Mouse (Mus musculus) CH12.LX (cell line): ENCODE data around the gene Dop1a. TPM values are rescaled to one million over a fixed set of nuclear protein-coding genes. Genes with fewer than 3 reads are reported as not detected.
A peak's percentile ranks its signal among the peaks of the same experiment; 100 is the strongest.

Experiments
- DNase-seq: peaks from one replicate; pipeline ENCODE4 v3.0.0-alpha.2; 2013; ENCODE audit errors: extremely low read depth
- H3K27ac ChIP-seq: 2 replicates; pipeline ENCODE4 v1.5.1; 2012; ENCODE audit warnings: low read depth, mild to moderate bottlenecking, control low read depth, moderate library complexity; ENCODE audit not compliant: insufficient read depth
- H3K27me3 ChIP-seq: replicated peaks from 2 replicates; pipeline ENCODE3; 2012; ENCODE audit warnings: inconsistent platforms
- H3K36me3 ChIP-seq, 2 experiments: replicated peaks in 1 of 2; 2 replicates each; pipeline versions ENCODE3 to v1.6.1; 2012; ENCODE audit warnings: inconsistent platforms in 1 of 2, low read length in 1 of 2, mild to moderate bottlenecking in 1 of 2, mixed read lengths in 1 of 2, moderate library complexity in 1 of 2; ENCODE audit not compliant: control insufficient read depth in 1 of 2, insufficient read depth in 1 of 2
- H3K4me1 ChIP-seq, 2 experiments: 2 replicates each; pipeline ENCODE4 v1.6.1; 2012; ENCODE audit warnings: inconsistent platforms in 1 of 2, moderate library complexity in 1 of 2; ENCODE audit not compliant: insufficient read depth in 2 of 2, control insufficient read depth in 1 of 2
- H3K4me2 ChIP-seq: 2 replicates; pipeline ENCODE4 v1.6.1; 2012; ENCODE audit warnings: low read depth, mild to moderate bottlenecking, control low read depth; ENCODE audit not compliant: poor library complexity, insufficient read depth, severe bottlenecking
- H3K4me3 ChIP-seq, 3 experiments: fragments of 150-350 bp in 1 of 3; sonication (generic) in 1 of 3; replicated peaks in 1 of 3; 2 replicates each; pipeline versions ENCODE3 to v1.5.1; 2011 to 2012; ENCODE audit warnings: low read depth in 2 of 3, low read length in 2 of 3, mild to moderate bottlenecking in 2 of 3, moderate library complexity in 2 of 3, control low read depth in 1 of 3, improper control_type of control experiment in 1 of 3, inconsistent platforms in 1 of 3, mixed read lengths in 1 of 3; ENCODE audit not compliant: poor library complexity in 1 of 3
- H3K79me2 ChIP-seq: replicated peaks from 2 replicates; pipeline ENCODE4 v1.6.1; 2012; ENCODE audit warnings: mild to moderate bottlenecking, moderate library complexity; ENCODE audit not compliant: control insufficient read depth, poor library complexity, insufficient read depth, severe bottlenecking; ENCODE audit errors: extremely low read depth
- H3K9ac ChIP-seq: 2 replicates; pipeline ENCODE4 v1.6.1; 2012; ENCODE audit warnings: low read depth, mild to moderate bottlenecking, control low read depth, moderate library complexity; ENCODE audit not compliant: insufficient read depth
- H3K9me3 ChIP-seq: replicated peaks from 2 replicates; pipeline ENCODE3; 2012; ENCODE audit warnings: low read length, inconsistent platforms, mixed read lengths
- BHLHE40 ChIP-seq: IDR thresholded peaks from 2 replicates; pipeline ENCODE4 v1.6.1; 2011; ENCODE audit warnings: mild to moderate bottlenecking, low read depth, low read length, improper control_type of control experiment
- CTCF ChIP-seq, 2 experiments: IDR thresholded peaks in 1 of 2; conservative IDR thresholded peaks in 1 of 2; 2 replicates each; pipeline ENCODE4 v1.5.1; 2011 to 2012; ENCODE audit warnings: low read depth in 2 of 2, low read length in 2 of 2, improper control_type of control experiment in 1 of 2, inconsistent platforms in 1 of 2, mild to moderate bottlenecking in 1 of 2, moderate library complexity in 1 of 2
- ELF1 ChIP-seq: IDR thresholded peaks from 2 replicates; pipeline ENCODE4 v1.6.1; 2014; ENCODE audit warnings: low read depth, mild to moderate bottlenecking, inconsistent platforms, low read length, improper control_type of control experiment
- IRF4 ChIP-seq: IDR thresholded peaks from 2 replicates; pipeline ENCODE4 v1.6.1; 2014; ENCODE audit warnings: low read depth, mild to moderate bottlenecking, inconsistent platforms, low read length, improper control_type of control experiment
- MAFK ChIP-seq: IDR thresholded peaks from 2 replicates; pipeline ENCODE4 v1.6.1; 2011; ENCODE audit warnings: low read length, improper control_type of control experiment; ENCODE audit not compliant: insufficient replicate concordance
- MAX ChIP-seq: IDR thresholded peaks from 2 replicates; pipeline ENCODE4 v1.6.1; 2011; ENCODE audit warnings: low read length, improper control_type of control experiment
- MEF2A ChIP-seq: IDR thresholded peaks from 2 replicates; pipeline ENCODE4 v1.6.1; 2014; ENCODE audit warnings: low read depth, mild to moderate bottlenecking, inconsistent platforms, low read length, improper control_type of control experiment, borderline replicate concordance
- MXI1 ChIP-seq: IDR thresholded peaks from 2 replicates; pipeline ENCODE4 v1.6.1; 2011; ENCODE audit warnings: mild to moderate bottlenecking, low read depth, low read length, improper control_type of control experiment
- MYC ChIP-seq: IDR thresholded peaks from 2 replicates; pipeline ENCODE4 v1.6.1; 2011; ENCODE audit warnings: low read depth, mild to moderate bottlenecking, improper control_type of control experiment, low read length
- NRF1 ChIP-seq: IDR thresholded peaks from 2 replicates; pipeline ENCODE4 v1.6.1; 2014; ENCODE audit warnings: low read depth, mild to moderate bottlenecking, inconsistent platforms, low read length, improper control_type of control experiment, moderate library complexity
- POLR2A ChIP-seq: IDR thresholded peaks from 2 replicates; pipeline ENCODE4 v1.6.1; 2011; ENCODE audit warnings: low read depth, mild to moderate bottlenecking, improper control_type of control experiment, low read length
- SIN3A ChIP-seq: IDR thresholded peaks from 2 replicates; pipeline ENCODE4 v1.6.1; 2012; ENCODE audit warnings: low read length, improper control_type of control experiment, inconsistent platforms
- SMC3 ChIP-seq: IDR thresholded peaks from 2 replicates; pipeline ENCODE4 v1.6.1; 2011; ENCODE audit warnings: low read depth, low read length, improper control_type of control experiment
- TBP ChIP-seq: conservative IDR thresholded peaks from 2 replicates; pipeline ENCODE4 v1.6.1; 2011; ENCODE audit warnings: low read depth, low read length, improper control_type of control experiment
- TCF12 ChIP-seq: IDR thresholded peaks from 2 replicates; pipeline ENCODE4 v1.6.1; 2014; ENCODE audit warnings: low read depth, mild to moderate bottlenecking, inconsistent platforms, low read length, improper control_type of control experiment
- UBTF ChIP-seq: IDR thresholded peaks from 2 replicates; pipeline ENCODE4 v1.6.1; 2012; ENCODE audit warnings: low read depth, mild to moderate bottlenecking, inconsistent platforms, low read length, improper control_type of control experiment, moderate library complexity
- ZKSCAN1 ChIP-seq: IDR thresholded peaks from 2 replicates; pipeline ENCODE4 v1.6.1; 2012; ENCODE audit warnings: low read depth, inconsistent platforms, low read length, improper control_type of control experiment, borderline replicate concordance
- ZMIZ1 ChIP-seq: IDR thresholded peaks from 2 replicates; pipeline ENCODE4 v1.6.1; 2012; ENCODE audit warnings: low read depth, mild to moderate bottlenecking, inconsistent platforms, low read length, improper control_type of control experiment
- ZNF384 ChIP-seq: IDR thresholded peaks from 2 replicates; pipeline ENCODE4 v1.6.1; 2012; ENCODE audit warnings: low read depth, low read length, improper control_type of control experiment, inconsistent platforms
- dilution Hi-C: fragments of 300-500 bp; cut with MboI; formaldehyde crosslinking; loops from 2 replicates; pipeline ENCODE4 v1.14.3; 2020; ENCODE audit warnings: low sequenced_read_pairs; ENCODE audit not compliant: extremely low pct_unique_long_range_greater_than_20kb, extremely low pct_ligation_motif_present
- in situ Hi-C: fragments of 300-500 bp; cut with MboI; formaldehyde crosslinking; loops from 3 replicates; pipeline ENCODE4 v1.14.3; 2019; ENCODE audit warnings: low sequenced_read_pairs, low pct_ligation_motif_present, low pct_unique_long_range_greater_than_20kb, mixed read lengths
- polyA plus RNA-seq: library from polyadenylated mRNA; unstranded; fragments of >175 nt; gene quantifications from 2 replicates; pipeline ENCODE4 v1.2.1, GENCODE M21; 2012; ENCODE audit warnings: low read depth; ENCODE audit not compliant: insufficient read length
- total RNA-seq, 2 experiments: library from RNA; depleted of rRNA; stranded (reverse); fragments of 300-350 nt in 1 of 2; fragments of >200 nt in 1 of 2; gene quantifications; 2 replicates each; pipeline ENCODE4 v1.2.3; 2012 to 2014

The Dop1a gene
- total and polyA plus RNA-seq, 3 experiments = 15.0 to 19.0 (median 16.1) TPM

- dilution Hi-C loops (no loop called here), in situ Hi-C loops (loop anchor here (5.0 to 25.0 kb wide), 2 partner anchors 284 to 676 kb away; partner anchors contain the start of gene Prss35)
- H3K4me2 ChIP-seq = no peak overlapping the region
Observed at GRCm38 (mm10) chr9:86453626-86454025, 13.3 kb upstream of the Dop1a start.

GRCm38 (mm10) chr9:86464151-86465105 lies 2.5 kb upstream of the Dop1a start, which contains the start of gene Ube2cbp:
TSS of gene Ube2cbp (minus strand) at chr9:86464950.
- peaks cover 4 to 23% of the 10 kb centered on the region in 2 experiments; a peak in 2 of 4 replicates for H3K4me1 ChIP-seq
- no peaks in the 10 kb centered on the region for H3K36me3 ChIP-seq
- H3K27me3 ChIP-seq = peaks cover 10% of the 10 kb centered on the region
- peak within 1 kb of the TSS; percentile 67 for H3K4me2 ChIP-seq
- peaks cover 15% of the 10 kb centered on the region for H3K79me2 ChIP-seq
- in situ Hi-C loops = loop anchor here (10.0 to 25.0 kb wide), 2 partner anchors 110 to 273 kb away; partner anchors contain the start of genes Pgm3, Prss35 and Rwdd2a
- H3K9ac ChIP-seq = peak within 1 kb of the TSS; percentile 56
- dilution Hi-C loops = no loop called here
- H3K27ac ChIP-seq = no peak within 1 kb of the TSS
- H3K9me3 ChIP-seq = no peaks in the 10 kb centered on the region
- TF ChIP-seq MEF2A (no peak), MAX (peak; percentile 89), ZMIZ1 (no peak), SMC3 (peak; percentile 14; the same call in 1 of the 2 replicates), BHLHE40 (peak; percentile 89), MAFK (0 out of 2 replicates have a peak, but pooled peaks have one; percentile 6), MXI1 (no peak), NRF1 (peak; percentile 91), ELF1 (0 out of 2 replicates have a peak, but pooled peaks have one; percentile 20), UBTF (0 out of 2 replicates have a peak, but pooled peaks have one; percentile 45), CTCF (conservative IDR thresholded peaks at IDR 0.05 in 1 of 2, IDR thresholded peaks at IDR 0.05 in 1 of 2; ENCODE audit: low read depth in 2 of 2, low read length in 2 of 2) (peak; percentile 56 to 89), ZNF384 (peak; percentile 57), ZKSCAN1 (no peak), TCF12 (0 out of 2 replicates have a peak, but pooled peaks have one; percentile 10), POLR2A (peak; percentile 69; the same call in 1 of the 2 replicates), MYC (peak; percentile 70), TBP (peak; percentile 44; the same call in 1 of the 2 replicates)
- H3K4me3 ChIP-seq = peak within 1 kb of the TSS; percentile 65 to 75 (median 67)
- DNase-seq = peak; percentile 78

More at GRCm38 (mm10) chr9:86453626-86454025, 13.3 kb upstream of the Dop1a start:
- Histone ChIP-seq H3K9ac (no peak overlapping the region), H3K27ac (no peak overlapping the region), H3K36me3 (no peaks in the 10 kb centered on the region), H3K4me3 (no peak overlapping the region), H3K9me3 (no peaks in the 10 kb centered on the region), H3K4me1 (peaks cover 0 to 17% of the 10 kb centered on the region in 2 experiments; a peak in 2 of 4 replicates), H3K79me2 (no peaks in the 10 kb centered on the region), H3K27me3 (no peaks in the 10 kb centered on the region)
- no peak for DNase-seq
- TF ChIP-seq SIN3A = no peak
- TF ChIP-seq SMC3 = no peak
- no peak for TF ChIP-seq IRF4
